Mouse (Mus musculus): Measurements from ENCODE around the gene Car6.
A peak's percentile ranks its signal among the peaks of the same experiment; 100 is the strongest.

Gene Car6

GRCm38 (mm10) chr4:150228581-150229348 is 27.6 kb upstream of the Car6 start:
- DNase-seq (ENCODE audit: low spot score): no peak

- peak; percentile 70 for DNase-seq (ENCODE audit: low spot score)
Observed at GRCm38 (mm10) chr4:150226818-150227688, 25.9 kb upstream of the Car6 start.

GRCm38 (mm10) chr4:150225700-150226099 is 24.6 kb upstream of the Car6 start:
- no peak for DNase-seq (ENCODE audit: low spot score)

- DNase-seq (ENCODE audit: low spot score): no peak
Observed at GRCm38 (mm10) chr4:150223830-150224229, 22.7 kb upstream of the Car6 start.

- no peak for DNase-seq (ENCODE audit: low spot score)
Observed at GRCm38 (mm10) chr4:150221017-150221640, 20.0 kb upstream of the Car6 start.

GRCm38 (mm10) chr4:150220584-150220983 is 19.5 kb upstream of the Car6 start:
- DNase-seq (ENCODE audit: low spot score): no peak

- DNase-seq (ENCODE audit: low spot score): peak; percentile 63
Observed at GRCm38 (mm10) chr4:150219501-150220292, 18.6 kb upstream of the Car6 start.

- DNase-seq (ENCODE audit: low spot score): no peak
Observed at GRCm38 (mm10) chr4:150217935-150218334, 16.8 kb upstream of the Car6 start.

GRCm38 (mm10) chr4:150217042-150217554 is 16.0 kb upstream of the Car6 start:
- no peak for DNase-seq (ENCODE audit: low spot score)

GRCm38 (mm10) chr4:150216423-150216822 is 15.3 kb upstream of the Car6 start:
- no peak for DNase-seq (ENCODE audit: low spot score)

- no peak for DNase-seq (ENCODE audit: low spot score)
Observed at GRCm38 (mm10) chr4:150213910-150214309, 12.8 kb upstream of the Car6 start.

GRCm38 (mm10) chr4:150212553-150212971 is 11.4 kb upstream of the Car6 start:
- peak; percentile 28 for DNase-seq (ENCODE audit: low spot score)

GRCm38 (mm10) chr4:150211930-150212552 is 10.9 kb upstream of the Car6 start:
- no peak for DNase-seq (ENCODE audit: low spot score)

- no peak for DNase-seq (ENCODE audit: low spot score)
Observed at GRCm38 (mm10) chr4:150210306-150210705, 9.2 kb upstream of the Car6 start.

- no peak for DNase-seq (ENCODE audit: low spot score)
Observed at GRCm38 (mm10) chr4:150209751-150210150, 8.6 kb upstream of the Car6 start.

GRCm38 (mm10) chr4:150204877-150205276 is 3.7 kb upstream of the Car6 start:
- DNase-seq (ENCODE audit: low spot score): no peak

GRCm38 (mm10) chr4:150202702-150203101 is 1.6 kb upstream of the Car6 start:
- DNase-seq (ENCODE audit: low spot score): no peak

- DNase-seq (ENCODE audit: low spot score): no peak
Observed at GRCm38 (mm10) chr4:150198268-150198667, 2.9 kb downstream of the Car6 start.

GRCm38 (mm10) chr4:150193915-150194314 is 7.2 kb downstream of the Car6 start:
- DNase-seq (ENCODE audit: low spot score): peak; percentile 26

- DNase-seq (ENCODE audit: low spot score): no peak
Observed at GRCm38 (mm10) chr4:150192199-150192598, 8.9 kb downstream of the Car6 start.

GRCm38 (mm10) chr4:150188236-150188635 is 12.9 kb downstream of the Car6 start:
- DNase-seq (ENCODE audit: low spot score): no peak

Measured in layer of hippocampus, adult 11-12 months (tissue).